Mouse (Mus musculus) heart, postnatal 14 days (tissue): ENCODE results near the gene Tmem97. TPM values are rescaled to one million over a fixed set of nuclear protein-coding genes. Genes with fewer than 3 reads are reported as not detected.
"Not testable (repeated sequence)": the region's sequence is repeated elsewhere in the genome, so short reads cannot be mapped to it uniquely, and the experiment has no call there.

Experiments
- DNase-seq, 2 experiments: peaks; one replicate each; pipeline ENCODE4 v3.0.0; 2021 to 2022
- intact Hi-C: fragments of 180-260 bp; cut with DNase I; formaldehyde crosslinking; loops from one replicate; pipeline ENCODE4 v1.15.1; 2025
- total RNA-seq, 2 experiments: library from RNA; stranded (reverse); gene quantifications; 2 replicates each; pipeline ENCODE4 v1.2.3; 2021

Gene Tmem97
- total RNA-seq, 2 experiments from 2014 or later, result 8.8 to 10.3 TPM

- no peak for DNase-seq
- intact Hi-C loops, result loop anchor here (5.0 kb wide), 1 partner anchor 69 kb away; no protein-coding TSS in a partner anchor
Measured at GRCm38 (mm10) chr11:78556070-78556469, 5.5 kb upstream of the Tmem97 start.

- no peak for DNase-seq
- intact Hi-C loops, result loop anchor here (5.0 kb wide), 1 partner anchor 68 kb away; no protein-coding TSS in a partner anchor
Measured at GRCm38 (mm10) chr11:78555623-78556022, 5.0 kb upstream of the Tmem97 start.

- intact Hi-C loops, result no loop called here
- DNase-seq, result no peak
Measured at GRCm38 (mm10) chr11:78551059-78551398, 452 bp upstream of the Tmem97 start.

- no peak for DNase-seq
- intact Hi-C loops, result no loop called here
Measured at GRCm38 (mm10) chr11:78549491-78549987, 1.0 kb downstream of the Tmem97 start.

GRCm38 (mm10) chr11:78547718-78548460 lies 2.7 kb downstream of the Tmem97 start:
- intact Hi-C loops, result no loop called here

GRCm38 (mm10) chr11:78545181-78545580 lies 5.4 kb downstream of the Tmem97 start:
- intact Hi-C loops, result no loop called here
- DNase-seq, result no peak

More at GRCm38 (mm10) chr11:78547718-78548460, 2.7 kb downstream of the Tmem97 start:
- DNase-seq, result no peak

GRCm38 (mm10) chr11:78544449-78545111 lies 6.0 kb downstream of the Tmem97 start:
- intact Hi-C loops, result no loop called here
- no peak for DNase-seq

GRCm38 (mm10) chr11:78540358-78540757 lies 10.2 kb downstream of the Tmem97 start:
- no peak for DNase-seq
- intact Hi-C loops, result no loop called here

- intact Hi-C loops, result no loop called here
- no peak for DNase-seq
Measured at GRCm38 (mm10) chr11:78536690-78537084, 13.9 kb downstream of the Tmem97 start.

GRCm38 (mm10) chr11:78536080-78536689 lies 14.4 kb downstream of the Tmem97 start, which contains the start of the genes Tnfaip1 and Ift20:
TSS of gene Tnfaip1 (minus strand) at chr11:78536332.
TSS of gene Ift20 (plus strand) at chr11:78536361.
- peak; percentile 93 to 95 for DNase-seq
- intact Hi-C loops, result no loop called here

GRCm38 (mm10) chr11:78535376-78536079 lies 15.0 kb downstream of the Tmem97 start:
- intact Hi-C loops, result no loop called here
- peak; percentile 31 to 33 for DNase-seq

GRCm38 (mm10) chr11:78534516-78534915 lies 16.1 kb downstream of the Tmem97 start:
- DNase-seq, result no peak
- intact Hi-C loops, result no loop called here

- intact Hi-C loops, DNase-seq: not testable (repeated sequence)
Measured at GRCm38 (mm10) chr11:78531515-78531914, 19.1 kb downstream of the Tmem97 start.

GRCm38 (mm10) chr11:78531046-78531445 lies 19.5 kb downstream of the Tmem97 start:
- peak; percentile 64 to 73 for DNase-seq
- intact Hi-C loops, result no loop called here

GRCm38 (mm10) chr11:78530001-78530400 lies 20.6 kb downstream of the Tmem97 start:
- intact Hi-C loops, result no loop called here
- DNase-seq, result no peak

- intact Hi-C loops, result no loop called here
- DNase-seq, result no peak
Measured at GRCm38 (mm10) chr11:78528714-78529113, 21.9 kb downstream of the Tmem97 start.

- no peak for DNase-seq
- intact Hi-C loops, result no loop called here
Measured at GRCm38 (mm10) chr11:78524838-78525237, 25.7 kb downstream of the Tmem97 start.

GRCm38 (mm10) chr11:78523241-78523955 lies 27.2 kb downstream of the Tmem97 start:
- intact Hi-C loops, result no loop called here
- DNase-seq, result no peak

GRCm38 (mm10) chr11:78522481-78522997 lies 28.0 kb downstream of the Tmem97 start:
- intact Hi-C loops, result no loop called here
- no peak for DNase-seq

- intact Hi-C loops, result no loop called here
- DNase-seq, result peak in 1 of 2 experiments; percentile 36
Measured at GRCm38 (mm10) chr11:78521880-78522279, 28.7 kb downstream of the Tmem97 start.
